Mouse (Mus musculus): ENCODE measurements around the gene D730048I06Rik.
"Not testable (repeated sequence)": the region's sequence is repeated elsewhere in the genome, so short reads cannot be mapped to it uniquely, and the experiment has no call there.

Gene D730048I06Rik

DNA sequence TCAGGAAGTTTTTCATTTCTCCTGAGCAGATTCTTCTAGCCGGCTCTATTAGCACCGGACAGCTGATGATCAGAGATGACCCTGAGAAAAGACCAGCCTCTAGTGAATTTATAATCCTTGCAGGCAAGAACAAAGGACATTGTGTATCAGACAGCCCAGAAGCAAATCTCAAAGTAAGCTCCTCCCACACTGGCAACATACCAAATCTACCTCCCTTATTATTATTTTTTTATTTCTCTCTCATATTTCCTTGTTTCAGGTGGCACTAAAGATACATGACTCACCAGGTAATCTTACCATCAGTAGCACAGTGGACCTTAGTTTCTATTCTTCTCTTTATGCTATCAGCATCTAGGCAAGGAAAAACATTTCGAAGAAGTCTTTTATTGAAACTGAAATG, at the start of gene D730048I06Rik, which contains the start of gene Gm27235:
Gene D730048I06Rik (minus strand): TSS at position 112 of the 400 bp plus-strand sequence.
Gene Gm27235 (minus strand): TSS at position 101 of the 400 bp plus-strand sequence.
- DNase-seq (ENCODE audit: low spot score), result no peak

DNA sequence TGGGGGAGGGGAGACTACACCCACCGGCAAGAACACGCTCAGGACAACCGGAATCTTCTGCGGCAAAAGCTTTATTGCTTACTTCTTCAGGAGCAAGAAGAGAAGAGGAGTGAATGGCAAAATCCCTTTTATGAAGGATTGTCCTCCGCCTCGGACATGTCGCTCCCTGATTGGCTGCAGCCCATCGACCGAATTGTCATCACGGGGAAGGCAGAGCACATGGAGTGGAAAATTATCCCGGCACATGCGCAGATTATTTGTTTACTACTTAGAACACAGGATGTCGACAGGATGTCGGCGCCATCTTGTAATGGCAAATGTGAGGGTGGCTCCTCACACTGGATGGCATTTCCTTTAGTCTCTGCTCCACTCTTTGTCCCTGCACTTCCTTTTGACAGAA, 28.0 kb upstream of the D730048I06Rik start:
- DNase-seq (ENCODE audit: low spot score), result not testable (repeated sequence)

DNA sequence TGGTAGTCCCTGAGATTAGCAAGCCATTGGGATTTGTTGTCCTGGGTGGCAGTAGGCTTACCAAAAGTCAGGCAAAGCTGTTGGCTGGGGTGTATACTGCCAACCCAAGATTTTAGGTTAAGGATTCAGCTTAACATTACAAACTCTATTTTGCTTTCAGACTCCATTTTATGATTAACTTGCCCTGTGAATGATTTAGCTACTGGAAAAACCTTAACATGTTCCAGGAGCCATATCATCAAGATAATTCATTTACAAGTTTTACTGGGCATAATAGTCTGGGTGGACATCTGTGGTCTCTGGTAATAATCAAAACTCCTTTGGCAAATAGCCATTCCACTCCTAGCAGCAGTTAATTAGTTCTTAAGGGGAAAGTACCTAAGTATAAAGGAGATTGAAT, 8.2 kb upstream of the D730048I06Rik start:
- no peak for DNase-seq (ENCODE audit: low spot score)

DNA sequence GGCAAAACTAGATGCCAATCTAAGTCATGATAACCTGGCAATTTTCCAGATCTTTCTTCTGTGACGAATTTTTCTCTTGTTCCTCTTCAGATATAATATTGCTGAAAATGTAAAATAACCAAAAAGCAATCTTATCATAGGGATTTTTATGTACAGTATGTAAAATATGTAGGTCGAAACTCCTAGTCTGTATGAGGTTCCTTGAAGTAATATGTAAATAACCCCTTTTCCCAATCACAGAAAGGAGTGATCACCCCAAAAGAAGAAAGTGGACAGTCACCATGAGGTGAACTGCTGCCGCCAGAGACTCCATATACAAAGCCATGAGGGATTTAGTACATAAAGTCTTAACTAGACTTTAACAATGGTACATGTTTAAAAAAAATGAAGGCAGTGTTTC, 11.9 kb downstream of the D730048I06Rik start, which contains the start of gene Gm17727:
Gene Gm17727 (minus strand): TSS at position 101 of the 400 bp plus-strand sequence.
- no peak for DNase-seq (ENCODE audit: low spot score)

DNA sequence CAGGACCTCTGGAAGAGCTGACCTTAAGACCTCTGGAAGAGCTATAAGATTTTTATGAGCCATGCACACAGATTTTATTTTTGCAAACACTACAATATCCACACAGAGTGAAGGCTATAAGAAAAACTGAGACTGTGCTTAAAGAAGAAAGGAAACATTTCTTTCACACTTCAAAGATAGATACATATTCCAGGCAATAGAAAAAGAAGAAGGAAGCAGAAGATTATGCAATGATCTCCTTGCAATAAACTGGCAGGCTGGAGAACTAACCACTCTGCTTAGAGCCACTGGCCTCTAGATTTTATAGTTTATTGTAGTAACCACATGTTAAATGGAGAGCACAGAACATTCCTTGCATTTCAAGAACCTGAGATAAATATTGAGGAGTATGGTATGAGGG, 33.1 kb downstream of the D730048I06Rik start:
- no peak for DNase-seq (ENCODE audit: low spot score)

DNA sequence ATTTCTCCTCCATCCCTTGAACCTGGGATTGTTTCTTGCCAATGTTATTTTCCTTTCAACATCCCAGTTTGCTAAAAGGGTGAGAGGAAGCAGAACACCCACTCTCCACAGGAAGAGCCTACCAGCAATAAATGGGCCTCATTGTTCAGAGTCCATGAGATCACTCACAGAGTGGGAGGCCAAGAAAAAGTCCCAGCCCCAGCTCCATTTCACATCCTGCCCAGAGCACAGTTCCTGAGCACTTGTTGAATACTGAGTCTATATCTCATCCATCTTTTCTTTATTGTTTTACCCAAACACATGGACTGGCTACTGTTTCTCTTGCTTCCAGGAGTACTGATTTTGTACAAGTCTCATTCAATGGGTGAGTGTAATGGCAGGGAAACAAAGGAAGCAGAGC, 49.2 kb downstream of the D730048I06Rik start, which contains the start of gene Gm17677:
Gene Gm17677 (plus strand): TSS at position 301 of the 400 bp plus-strand sequence.
- no peak for DNase-seq (ENCODE audit: low spot score)
